Mouse (Mus musculus): ENCODE measurements around the gene Ggct.
"Not testable (repeated sequence)": the region's sequence is repeated elsewhere in the genome, so short reads cannot be mapped to it uniquely, and the experiment has no call there.

The Ggct gene

GRCm38 (mm10) chr6:54992141-54992540 is 609 bp downstream of the Ggct start:
- DNase-seq: no peak

GRCm38 (mm10) chr6:54991189-54991588 is 1.6 kb downstream of the Ggct start:
- DNase-seq: no peak

- no peak for DNase-seq
Measured at GRCm38 (mm10) chr6:54988141-54988540, 4.6 kb downstream of the Ggct start.

GRCm38 (mm10) chr6:54984096-54984495 is 8.7 kb downstream of the Ggct start:
- DNase-seq: no peak

- no peak for DNase-seq
Measured at GRCm38 (mm10) chr6:54983526-54984050, 9.2 kb downstream of the Ggct start.

GRCm38 (mm10) chr6:54979426-54979825 is 13.3 kb downstream of the Ggct start:
- DNase-seq: no peak

GRCm38 (mm10) chr6:54975616-54976015 is 17.1 kb downstream of the Ggct start:
- DNase-seq: no peak

- peak; percentile 57 to 60 for DNase-seq
Measured at GRCm38 (mm10) chr6:54974501-54974900, 18.2 kb downstream of the Ggct start.

GRCm38 (mm10) chr6:54972929-54973211 is 19.9 kb downstream of the Ggct start:
- peak; percentile 42 to 44 for DNase-seq

- peak; percentile 77 for DNase-seq
Measured at GRCm38 (mm10) chr6:54972111-54972928, 20.4 kb downstream of the Ggct start, which contains the start of gene Nod1. TSS of gene Nod1 (minus strand) at chr6:54972612.

GRCm38 (mm10) chr6:54971731-54972110 is 21.0 kb downstream of the Ggct start:
- no peak for DNase-seq

- no peak for DNase-seq
Measured at GRCm38 (mm10) chr6:54970506-54970905, 22.2 kb downstream of the Ggct start.

- DNase-seq: no peak
Measured at GRCm38 (mm10) chr6:54969801-54970200, 22.9 kb downstream of the Ggct start.

- no peak for DNase-seq
Measured at GRCm38 (mm10) chr6:54967591-54967990, 25.2 kb downstream of the Ggct start.

GRCm38 (mm10) chr6:54965234-54965633 is 27.5 kb downstream of the Ggct start:
- peak; percentile 20 to 34 for DNase-seq

GRCm38 (mm10) chr6:54964755-54965154 is 28.0 kb downstream of the Ggct start:
- DNase-seq: peak; percentile 43 to 50

GRCm38 (mm10) chr6:54963599-54963998 is 29.2 kb downstream of the Ggct start:
- DNase-seq: no peak

GRCm38 (mm10) chr6:54957655-54958054 is 35.1 kb downstream of the Ggct start:
- no peak for DNase-seq

GRCm38 (mm10) chr6:54956425-54956824 is 36.3 kb downstream of the Ggct start:
- DNase-seq: no peak

- DNase-seq: no peak
Measured at GRCm38 (mm10) chr6:54955949-54956348, 36.8 kb downstream of the Ggct start.

GRCm38 (mm10) chr6:54954659-54955414 is 37.9 kb downstream of the Ggct start:
- DNase-seq: no peak

GRCm38 (mm10) chr6:54953399-54953798 is 39.4 kb downstream of the Ggct start:
- DNase-seq: not testable (repeated sequence)

- DNase-seq: no peak
Measured at GRCm38 (mm10) chr6:54952542-54952941, 40.2 kb downstream of the Ggct start.

GRCm38 (mm10) chr6:54948682-54949081 is 44.1 kb downstream of the Ggct start:
- no peak for DNase-seq
